Mouse (Mus musculus) lung, embryonic 16.5 days (tissue): ENCODE results near the gene Esyt1. TPM values are rescaled to one million over a fixed set of nuclear protein-coding genes. Genes with fewer than 3 reads are reported as not detected.
A peak's percentile ranks its signal among the peaks of the same experiment; 100 is the strongest.

Experiments
- ATAC-seq: fragments of 200-750 bp; cut with Nextera tagmentation; 2 replicates; pipeline ENCODE4 v1.8.0; 2017; ENCODE audit warnings: low read depth, mild to moderate bottlenecking, moderate library complexity
- H3K27ac ChIP-seq: fragments of 300-500 bp; sonication (generic); 2 replicates; pipeline ENCODE4 v1.5.1; 2014; ENCODE audit warnings: mild to moderate bottlenecking, control low read depth, low read length
- H3K27me3 ChIP-seq: fragments of 300-500 bp; sonication (generic); 2 replicates; pipeline ENCODE4 v1.6.1; 2014; ENCODE audit warnings: low read depth, low read length, mixed read lengths; ENCODE audit not compliant: control insufficient read depth, insufficient read depth
- H3K36me3 ChIP-seq: fragments of 300-500 bp; sonication (generic); 2 replicates; pipeline ENCODE4 v1.6.1; 2014; ENCODE audit warnings: low read length; ENCODE audit not compliant: control insufficient read depth, insufficient read depth
- H3K4me1 ChIP-seq: fragments of 300-500 bp; sonication (generic); replicated peaks from 2 replicates; pipeline ENCODE4 v1.6.1; 2014; ENCODE audit warnings: low read length, mixed read lengths; ENCODE audit not compliant: control insufficient read depth, insufficient read depth
- H3K4me2 ChIP-seq: fragments of 300-500 bp; sonication (generic); 2 replicates; pipeline ENCODE4 v1.6.1; 2014; ENCODE audit warnings: low read depth, low read length, control low read depth
- H3K4me3 ChIP-seq: fragments of 300-500 bp; sonication (generic); 2 replicates; pipeline ENCODE4 v1.5.1; 2014; ENCODE audit warnings: mild to moderate bottlenecking, low read length, control low read depth
- H3K9ac ChIP-seq: fragments of 300-500 bp; sonication (generic); 2 replicates; pipeline ENCODE4 v1.6.1; 2014; ENCODE audit warnings: low read length, control low read depth
- H3K9me3 ChIP-seq: fragments of 300-500 bp; sonication (generic); 2 replicates; pipeline ENCODE4 v1.6.1; 2016; ENCODE audit warnings: low read length; ENCODE audit not compliant: control insufficient read depth
- WGBS: fragments of 180-500 bp; shearing (Covaris S2); extraction: QIAGEN DNeasy Blood & Tissue Kit; methylation state at CpG from one replicate; pipeline ENCODE4 v1.1.7; 2014; 5-methylcytosine and 5-hydroxymethylcytosine counted together
- polyA plus RNA-seq: library from polyadenylated mRNA; unstranded; fragments of >200 nt; fragmentation: Nextera tagmentation; extraction: Ambion mirVana; gene quantifications from 2 replicates; pipeline ENCODE4 v1.2.1, GENCODE M21; 2015

Esyt1 gene
- polyA plus RNA-seq, 1 experiment from 2014 or later: 32.5 TPM

GRCm38 (mm10) chr10:128544674-128545569, 19.3 kb upstream of the Esyt1 start:
- WGBS: 90% methylated on average over 37 of the region's 37 CpGs
- no peak overlapping the region for H3K4me3 ChIP-seq
- H3K36me3 ChIP-seq: peaks cover 28% of the 10 kb centered on the region
- no peaks in the 10 kb centered on the region for H3K27me3 ChIP-seq
- H3K9me3 ChIP-seq: no peaks in the 10 kb centered on the region
- no peak overlapping the region for H3K9ac ChIP-seq
- H3K4me1 ChIP-seq: peaks cover 10% of the 10 kb centered on the region
- H3K27ac ChIP-seq: no peak overlapping the region
- no peak for ATAC-seq
- H3K4me2 ChIP-seq: no peak overlapping the region

DNA sequence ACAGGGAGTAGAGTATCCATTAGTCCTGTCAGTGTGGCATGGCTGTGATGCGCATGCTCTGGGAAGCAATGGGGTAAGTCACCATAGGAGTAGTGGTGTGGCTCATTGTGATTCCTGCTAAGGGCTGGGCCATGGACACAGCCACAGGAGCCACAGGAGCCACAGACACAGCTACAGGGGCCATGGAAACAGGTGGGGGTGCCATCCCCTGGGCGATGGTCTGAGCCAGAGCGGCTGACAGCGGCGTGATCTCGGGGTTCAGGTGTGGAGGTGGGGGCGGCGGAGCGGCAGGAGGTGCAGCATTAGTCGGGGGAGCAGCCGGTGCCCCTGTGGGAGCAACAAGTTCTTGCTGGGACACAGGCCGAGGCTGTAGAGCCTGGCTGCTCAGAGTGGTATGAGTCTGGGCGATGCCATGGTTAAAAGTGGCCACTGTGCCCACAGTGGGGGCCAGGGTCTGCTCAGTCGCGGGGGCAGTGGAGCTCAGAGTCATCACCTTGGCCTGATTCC, 18.5 kb upstream of the Esyt1 start:
- no peak for ATAC-seq
- Histone ChIP-seq H3K4me1 (peaks cover 8% of the 10 kb centered on the region), H3K27ac (no peak overlapping the region), H3K4me2 (no peak overlapping the region), H3K9me3 (no peaks in the 10 kb centered on the region), H3K9ac (no peak overlapping the region), H3K4me3 (no peak overlapping the region), H3K27me3 (no peaks in the 10 kb centered on the region), H3K36me3 (peaks cover 28% of the 10 kb centered on the region)
- WGBS: 96% methylated on average over 15 of the region's 15 CpGs

GRCm38 (mm10) chr10:128543100-128543499, 17.4 kb upstream of the Esyt1 start:
- H3K4me3 ChIP-seq: no peak overlapping the region
- 60% methylated on average over 2 of the region's 2 CpGs for WGBS
- ATAC-seq: no peak
- peaks cover 28% of the 10 kb centered on the region for H3K36me3 ChIP-seq
- H3K27ac ChIP-seq: no peak overlapping the region
- no peaks in the 10 kb centered on the region for H3K27me3 ChIP-seq
- no peak overlapping the region for H3K4me2 ChIP-seq
- H3K9me3 ChIP-seq: no peaks in the 10 kb centered on the region
- no peak overlapping the region for H3K9ac ChIP-seq
- peaks cover 8% of the 10 kb centered on the region for H3K4me1 ChIP-seq

GRCm38 (mm10) chr10:128538340-128538870, 12.7 kb upstream of the Esyt1 start:
- H3K9ac ChIP-seq: no peak overlapping the region
- H3K4me1 ChIP-seq: peaks cover 4% of the 10 kb centered on the region
- H3K27ac ChIP-seq: no peak overlapping the region
- WGBS: 77% methylated on average over 1 of the region's 1 CpGs
- H3K4me3 ChIP-seq: no peak overlapping the region
- no peaks in the 10 kb centered on the region for H3K9me3 ChIP-seq
- peaks cover 13% of the 10 kb centered on the region for H3K36me3 ChIP-seq
- H3K4me2 ChIP-seq: no peak overlapping the region
- H3K27me3 ChIP-seq: no peaks in the 10 kb centered on the region
- no peak for ATAC-seq

DNA sequence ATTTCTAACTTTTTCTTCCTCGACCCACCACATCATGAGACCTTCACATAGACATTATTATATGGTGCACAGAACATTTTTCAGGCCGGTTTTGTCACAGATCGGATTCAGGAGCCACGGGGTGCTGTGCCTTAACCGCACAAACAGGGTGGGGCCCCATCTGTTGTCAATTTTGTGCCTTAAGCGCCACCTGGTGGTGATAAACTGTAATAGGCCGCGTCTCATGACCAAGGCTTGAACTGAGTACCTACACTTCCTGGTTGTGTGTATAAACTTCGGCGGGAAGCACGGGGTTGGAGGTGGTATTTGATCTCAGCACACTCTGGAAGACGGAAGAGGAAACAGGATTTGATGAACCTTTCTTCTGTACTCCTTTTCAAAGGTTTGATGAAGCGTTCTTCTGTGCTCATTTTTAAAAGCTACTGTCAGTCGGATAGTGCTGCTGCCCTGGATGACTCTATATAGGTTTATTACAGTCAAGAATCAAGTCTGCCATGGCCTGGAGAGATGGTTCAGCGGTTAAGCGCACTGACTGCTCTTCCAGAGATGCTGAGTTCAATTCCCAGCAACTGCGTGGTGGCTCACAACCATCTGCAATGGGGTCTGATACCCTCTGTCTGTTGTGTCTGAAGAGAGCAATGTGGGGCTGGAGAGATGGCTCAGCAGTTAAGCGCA, 10.7 kb upstream of the Esyt1 start:
- WGBS: 12% methylated on average over 18 of the region's 18 CpGs
- Histone ChIP-seq H3K36me3 (no peaks in the 10 kb centered on the region), H3K27ac (peak overlapping the region; percentile 34; the same call in 1 of the 2 replicates), H3K4me2 (peak overlapping the region; percentile 55), H3K27me3 (no peaks in the 10 kb centered on the region), H3K9me3 (no peaks in the 10 kb centered on the region), H3K4me3 (peak overlapping the region; percentile 20), H3K4me1 (peaks cover 4% of the 10 kb centered on the region; the same call in 1 of the 2 replicates), H3K9ac (peak overlapping the region; percentile 63)
- peak; percentile 97 for ATAC-seq

DNA sequence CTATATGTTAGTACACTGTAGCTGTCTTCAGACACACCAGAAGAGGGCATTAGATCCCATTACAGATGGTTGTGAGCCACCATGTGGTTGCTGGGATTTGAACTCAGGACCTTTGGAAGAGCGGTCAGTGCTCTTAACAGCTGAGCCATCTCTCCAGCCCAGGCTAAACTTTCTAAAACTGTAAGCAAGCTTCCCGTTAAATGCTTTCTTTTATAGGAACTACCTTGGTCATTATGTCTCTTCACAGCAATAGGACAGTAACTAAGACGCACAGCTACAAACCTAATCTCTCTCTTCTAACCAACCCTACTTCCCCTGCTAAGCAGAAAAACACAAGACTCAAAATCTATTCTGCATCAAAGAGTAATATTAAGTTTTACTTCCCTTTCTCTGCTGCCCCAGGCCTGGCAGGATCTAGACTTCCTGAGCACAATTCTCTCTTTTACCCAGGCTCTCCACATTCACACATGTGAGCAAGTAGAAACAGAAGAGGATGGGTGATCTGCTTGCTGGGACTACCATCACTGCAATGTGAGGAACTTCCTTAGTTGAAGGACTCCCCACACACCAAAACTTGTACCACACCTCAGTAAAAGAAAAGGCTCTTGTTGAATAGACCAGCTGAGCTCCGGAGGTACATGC, 10.1 kb upstream of the Esyt1 start:
- Histone ChIP-seq H3K27ac (peak overlapping the region; percentile 34; the same call in 1 of the 2 replicates), H3K36me3 (no peaks in the 10 kb centered on the region), H3K4me1 (peaks cover 4% of the 10 kb centered on the region; the same call in 1 of the 2 replicates), H3K9ac (peak overlapping the region; percentile 63), H3K9me3 (no peaks in the 10 kb centered on the region), H3K27me3 (no peaks in the 10 kb centered on the region), H3K4me2 (peak overlapping the region; percentile 55), H3K4me3 (peak overlapping the region; percentile 20)
- 73% methylated on average over 4 of the region's 4 CpGs for WGBS
- ATAC-seq: no peak; the same call in 1 of the 2 replicates

DNA sequence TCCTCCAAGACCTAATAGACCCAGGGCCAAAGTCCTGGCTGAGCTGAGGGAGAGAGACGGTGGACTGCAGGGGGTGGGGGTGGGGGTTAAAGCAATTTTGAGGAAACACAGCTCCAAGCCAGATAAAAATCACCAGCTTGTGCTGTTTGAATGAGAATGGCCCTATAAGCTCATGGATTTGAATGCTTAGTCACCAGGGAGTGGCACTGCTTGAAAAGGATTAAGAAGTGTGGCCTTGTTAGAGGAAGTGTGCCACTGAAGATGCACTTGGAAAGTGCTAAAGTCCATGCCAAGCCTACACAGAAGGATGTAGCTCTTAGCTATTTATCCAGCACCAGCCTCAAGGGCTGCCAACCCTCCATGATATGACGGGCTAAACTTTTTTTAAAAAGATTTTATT, 9.5 kb upstream of the Esyt1 start:
- 74% methylated on average over 2 of the region's 2 CpGs for WGBS

GRCm38 (mm10) chr10:128526366-128527356, 990 bp upstream of the Esyt1 start:
- peak overlapping the region; percentile 34 for H3K27ac ChIP-seq
- H3K4me2 ChIP-seq: peak overlapping the region; percentile 99
- no peak for ATAC-seq
- 28% methylated on average over 28 of the region's 28 CpGs for WGBS
- peak overlapping the region; percentile 57 for H3K9ac ChIP-seq
- peak overlapping the region; percentile 88 for H3K4me3 ChIP-seq
- H3K9me3 ChIP-seq: no peaks in the 10 kb centered on the region
- H3K27me3 ChIP-seq: 0 out of 2 replicates have a peak, but pooled peaks cover 2% of the 10 kb centered on the region
- H3K36me3 ChIP-seq: no peaks in the 10 kb centered on the region
- peaks cover 12% of the 10 kb centered on the region for H3K4me1 ChIP-seq

More for the DNA sequence above, 9.5 kb upstream of the Esyt1 start:
- Histone ChIP-seq H3K4me2 (no peak overlapping the region), H3K9me3 (no peaks in the 10 kb centered on the region), H3K36me3 (no peaks in the 10 kb centered on the region), H3K4me3 (no peak overlapping the region), H3K27ac (no peak overlapping the region), H3K4me1 (peaks cover 4% of the 10 kb centered on the region; the same call in 1 of the 2 replicates), H3K27me3 (no peaks in the 10 kb centered on the region), H3K9ac (no peak overlapping the region)
- no peak for ATAC-seq
